Mouse (Mus musculus) megakaryocyte-erythroid progenitor cell, adult 5-6 weeks (primary cell): ENCODE results near the gene Lgr6. TPM values are rescaled to one million over a fixed set of nuclear protein-coding genes. Genes with fewer than 3 reads are reported as not detected.
"Not testable (repeated sequence)": the region's sequence is repeated elsewhere in the genome, so short reads cannot be mapped to it uniquely, and the experiment has no call there.

Experiments used
- ATAC-seq: replicated peaks from 2 replicates; pipeline ENCODE4 v1.8.0; 2016; ENCODE audit warnings: mild to moderate bottlenecking, inconsistent platforms; ENCODE audit not compliant: severe bottlenecking, poor library complexity, low FRiP score, low TSS enrichment
- total RNA-seq, 2 experiments: library from RNA; stranded (forward) in 1 of 2; stranded (reverse) in 1 of 2; fragments of 200-1000, 215-1000 nt in 1 of 2; fragments of >200 nt in 1 of 2; fragmentation: Nextera tagmentation in 1 of 2; gene quantifications; 2 replicates each; pipeline ENCODE4 v1.2.3; 2014 to 2017

Gene Lgr6
- total RNA-seq, 2 experiments from 2014 or later: not detected

DNA sequence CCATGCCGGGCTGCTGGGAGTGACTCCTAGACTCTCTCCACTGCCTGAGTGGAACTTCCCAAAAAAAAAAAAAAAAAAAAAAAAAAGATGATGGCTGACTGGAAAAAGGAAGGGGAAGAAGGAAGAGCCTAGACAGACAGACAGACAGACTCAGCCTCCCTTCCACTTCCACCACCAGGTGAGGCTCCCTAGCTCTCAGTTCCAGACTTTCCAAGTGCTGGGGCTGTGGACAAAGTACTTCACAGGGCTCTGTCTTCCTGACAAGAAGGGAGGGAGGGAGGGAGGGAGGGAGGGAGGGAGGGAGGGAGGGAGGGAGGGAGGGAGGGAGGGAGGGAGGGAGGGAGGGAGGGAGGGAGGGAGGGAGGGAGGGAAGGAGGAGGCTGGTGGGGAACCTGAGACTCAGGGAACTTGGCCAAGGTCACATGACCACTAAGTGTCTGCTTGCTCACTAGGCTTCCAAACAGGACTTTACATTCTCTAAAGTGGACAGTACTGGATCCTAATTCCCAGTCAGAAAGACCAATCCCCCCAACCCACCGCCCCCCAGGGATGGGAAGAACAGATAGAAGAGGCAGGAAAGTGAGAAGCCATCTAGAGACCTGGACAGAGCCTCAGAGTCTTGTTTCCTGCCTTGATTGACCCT is 25.4 kb upstream of the Lgr6 start:
- no peak for ATAC-seq

DNA sequence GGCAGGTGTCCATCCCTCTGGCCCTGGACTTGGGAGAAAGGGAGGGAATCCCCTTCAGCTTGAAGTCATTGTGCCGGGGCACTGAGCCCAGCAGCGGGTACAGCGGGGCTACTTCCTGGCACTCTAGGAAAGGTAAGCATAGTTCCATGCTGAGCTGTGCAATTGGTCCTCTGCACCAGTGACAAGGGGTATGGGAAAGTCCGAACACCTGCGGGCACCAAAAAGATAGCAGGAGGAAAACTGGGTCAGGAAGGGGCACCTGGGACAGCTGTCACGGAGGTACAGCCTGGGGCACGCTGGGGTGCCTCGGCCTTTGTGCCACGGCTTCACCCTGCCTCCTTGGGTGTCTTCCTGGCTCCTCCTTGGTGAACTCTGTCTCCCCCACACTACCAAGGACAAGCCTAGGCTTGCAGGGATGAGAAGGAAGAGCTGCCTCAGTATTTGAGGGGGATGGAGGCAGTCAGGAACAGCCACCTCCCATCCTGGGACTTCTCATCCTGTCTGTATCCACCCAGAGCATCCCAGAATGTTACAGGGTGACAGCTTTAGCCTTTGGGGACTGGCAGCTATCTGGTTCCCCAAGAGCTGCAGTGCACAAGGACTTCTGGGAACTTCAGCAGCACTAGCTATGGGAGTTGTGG is 24.6 kb upstream of the Lgr6 start:
- no peak for ATAC-seq

- ATAC-seq: no peak
Observed at GRCm38 (mm10) chr1:135128986-135129385, 23.9 kb upstream of the Lgr6 start.

DNA sequence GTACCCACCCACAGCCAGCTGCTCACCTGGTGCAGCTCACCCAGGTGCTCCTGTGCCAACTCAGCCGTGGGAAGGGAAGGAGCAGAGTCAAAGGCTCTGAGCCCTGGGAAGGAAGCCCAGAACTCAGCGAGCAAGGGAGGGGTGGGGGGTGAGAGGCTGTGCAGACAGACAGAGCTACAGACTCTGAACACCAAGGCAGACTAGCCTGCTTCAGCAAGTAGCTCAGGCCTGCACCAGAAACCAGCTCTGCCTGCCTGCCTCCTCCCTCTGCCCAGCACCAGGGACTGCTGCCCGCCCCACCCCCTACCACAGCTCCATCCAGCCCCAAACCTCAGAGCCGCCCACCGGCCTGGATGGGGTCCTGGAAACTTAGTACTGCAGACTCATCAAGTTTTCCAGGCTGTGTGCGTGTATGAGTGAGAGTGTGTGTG is 22.9 kb upstream of the Lgr6 start:
- ATAC-seq: no peak

- ATAC-seq: no peak
Observed at GRCm38 (mm10) chr1:135126443-135127027, 21.5 kb upstream of the Lgr6 start.

GRCm38 (mm10) chr1:135125990-135126389 is 20.9 kb upstream of the Lgr6 start:
- ATAC-seq: no peak

DNA sequence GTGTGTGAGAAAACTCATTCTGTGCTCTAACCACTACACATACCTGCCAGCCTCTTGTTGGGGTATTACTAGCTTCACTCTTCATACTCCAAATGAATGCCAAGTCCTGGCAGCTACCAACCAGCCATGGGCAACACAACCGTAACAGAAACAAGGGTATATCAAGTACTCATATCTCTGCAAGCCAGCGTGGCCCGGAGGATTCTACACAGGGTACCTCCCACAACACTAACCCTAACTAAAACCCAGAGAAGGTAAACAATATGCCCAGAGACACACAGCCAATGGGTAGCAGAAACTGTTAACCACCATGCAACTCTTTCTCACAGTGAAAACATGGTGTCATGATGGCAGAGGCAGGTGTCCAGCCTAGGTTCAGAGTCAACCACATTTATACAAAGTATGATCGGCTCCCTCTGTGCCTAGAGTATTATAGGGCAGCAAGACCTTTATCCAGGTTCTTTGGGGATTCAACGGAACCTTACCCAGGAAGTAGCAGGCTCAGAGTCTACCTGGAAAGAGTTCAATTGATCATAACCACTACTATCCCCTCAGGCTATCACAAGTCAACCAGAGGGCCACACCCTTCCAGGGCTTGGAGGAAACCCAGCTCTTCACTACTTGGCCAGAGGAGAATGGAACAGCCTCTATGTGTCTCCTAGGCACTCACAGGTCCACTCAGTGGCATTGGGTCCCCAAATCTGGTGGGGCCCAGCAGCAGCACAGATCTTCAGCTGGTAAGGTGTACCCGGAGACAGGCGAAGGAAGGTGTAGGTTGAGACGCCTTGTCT is 19.7 kb upstream of the Lgr6 start:
- peak; percentile 72 for ATAC-seq

- peak; percentile 86 for ATAC-seq
Observed at GRCm38 (mm10) chr1:135112661-135113060, 7.6 kb upstream of the Lgr6 start.

DNA sequence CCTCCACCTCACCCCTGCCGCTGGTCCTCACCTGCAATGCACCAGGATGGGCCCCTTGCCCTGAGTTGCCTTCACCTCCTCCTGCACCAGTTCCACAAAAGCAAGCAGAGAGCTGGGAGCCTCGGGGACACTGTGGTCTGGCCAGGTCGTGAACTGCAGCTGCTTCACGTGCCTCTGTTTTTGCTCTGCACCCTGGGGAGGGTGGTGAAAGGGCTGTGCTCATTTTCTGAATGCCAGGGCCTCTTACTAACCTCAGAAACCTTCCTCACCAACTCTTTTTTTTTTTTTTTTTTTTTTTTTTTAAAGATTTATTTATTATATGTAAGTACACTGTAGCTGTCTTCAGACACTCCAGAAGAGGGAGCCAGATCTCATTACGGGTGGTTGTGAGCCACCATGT is 6.2 kb upstream of the Lgr6 start:
- not testable (repeated sequence) for ATAC-seq

- peak; percentile 38 for ATAC-seq
Observed at GRCm38 (mm10) chr1:135110075-135110474, 5.0 kb upstream of the Lgr6 start.

DNA sequence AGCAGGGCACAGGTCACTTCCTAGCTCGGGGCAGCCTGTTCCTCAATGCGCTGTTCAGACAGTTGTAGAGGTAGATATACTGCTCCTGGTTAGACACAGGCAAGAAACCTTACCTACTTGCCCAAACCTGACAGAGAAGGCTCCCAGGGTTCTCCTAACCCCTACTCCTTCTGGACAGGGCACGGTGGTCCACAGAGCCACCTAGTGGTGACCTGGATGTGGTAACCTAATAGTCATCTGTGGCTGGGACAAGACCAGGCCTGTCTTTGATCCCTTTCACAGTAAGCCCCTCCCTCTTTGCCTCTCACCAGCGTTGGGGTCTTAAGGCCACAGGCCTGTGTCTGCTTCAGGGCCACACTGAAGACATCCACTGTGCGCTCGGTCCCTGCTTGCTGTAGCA is 3.5 kb upstream of the Lgr6 start:
- ATAC-seq: no peak

- peak; percentile 60 for ATAC-seq
Observed at GRCm38 (mm10) chr1:135105951-135106350, 875 bp upstream of the Lgr6 start.

DNA sequence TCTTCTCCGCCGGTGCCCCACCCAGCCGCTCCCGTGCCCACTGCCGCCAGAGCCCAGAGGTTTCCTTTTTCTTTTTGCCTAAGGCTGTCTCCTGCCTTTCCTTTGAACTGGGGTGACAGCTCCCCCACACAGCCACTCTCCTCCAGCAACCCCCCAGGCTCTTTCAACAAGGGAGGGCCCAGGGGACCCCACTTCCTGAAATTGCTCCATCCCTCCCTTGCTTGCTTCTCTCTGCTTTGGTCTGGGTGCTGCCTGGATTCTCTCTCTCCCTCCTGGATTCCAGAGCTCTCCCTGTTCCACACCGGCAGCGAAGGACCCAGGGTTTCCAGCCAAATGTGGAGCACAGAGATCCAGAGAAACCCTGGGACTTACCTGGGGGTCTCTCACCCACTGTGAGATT is 4.7 kb downstream of the Lgr6 start:
- no peak for ATAC-seq

DNA sequence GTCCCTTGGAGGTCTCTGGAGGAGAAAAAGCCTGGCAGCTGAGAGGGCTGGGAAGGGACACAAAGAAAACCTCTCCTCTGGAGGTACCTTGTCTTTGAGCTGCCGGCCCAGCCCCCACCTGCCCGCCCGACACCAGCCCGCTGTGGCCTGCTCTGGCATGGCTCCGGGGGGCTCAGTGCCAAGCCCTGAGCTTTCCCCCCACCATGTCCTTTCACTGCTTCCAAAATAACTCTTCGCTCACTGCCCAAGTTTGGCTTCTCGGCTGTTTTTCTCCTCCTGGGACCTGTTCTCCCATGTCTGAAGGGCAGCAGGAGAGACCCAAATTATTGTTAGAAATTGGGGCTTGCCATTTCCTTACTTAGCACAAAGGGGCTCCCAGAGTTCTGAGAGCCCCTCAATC is 6.6 kb downstream of the Lgr6 start:
- ATAC-seq: no peak

- ATAC-seq: no peak
Observed at GRCm38 (mm10) chr1:135097441-135097840, 7.6 kb downstream of the Lgr6 start.

GRCm38 (mm10) chr1:135096312-135096711 is 8.8 kb downstream of the Lgr6 start:
- ATAC-seq: no peak

- peak; percentile 85 for ATAC-seq
Observed at GRCm38 (mm10) chr1:135095189-135095588, 9.9 kb downstream of the Lgr6 start.

- peak; percentile 44; the same call in 1 of the 2 replicates for ATAC-seq
Observed at GRCm38 (mm10) chr1:135094723-135095122, 10.4 kb downstream of the Lgr6 start.

DNA sequence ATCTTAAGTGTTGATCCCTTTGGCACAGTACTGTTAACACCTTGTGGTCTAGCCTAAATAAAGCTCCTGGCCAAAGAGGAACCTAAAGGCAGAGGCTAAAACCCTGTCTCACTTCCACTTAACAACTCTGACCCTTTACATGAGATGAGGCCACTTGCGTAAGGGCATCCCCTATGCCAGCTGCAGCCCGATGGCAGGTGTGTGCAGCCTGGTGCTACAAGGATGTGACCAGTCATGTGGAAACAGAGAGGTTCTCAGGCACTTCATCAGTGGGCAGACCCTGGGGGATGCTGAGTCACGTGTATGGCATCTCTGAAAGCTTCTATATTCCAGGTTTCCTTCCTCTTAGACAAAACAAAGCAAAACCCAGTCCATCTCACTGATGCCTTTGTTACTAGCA is 14.2 kb downstream of the Lgr6 start:
- ATAC-seq: no peak

DNA sequence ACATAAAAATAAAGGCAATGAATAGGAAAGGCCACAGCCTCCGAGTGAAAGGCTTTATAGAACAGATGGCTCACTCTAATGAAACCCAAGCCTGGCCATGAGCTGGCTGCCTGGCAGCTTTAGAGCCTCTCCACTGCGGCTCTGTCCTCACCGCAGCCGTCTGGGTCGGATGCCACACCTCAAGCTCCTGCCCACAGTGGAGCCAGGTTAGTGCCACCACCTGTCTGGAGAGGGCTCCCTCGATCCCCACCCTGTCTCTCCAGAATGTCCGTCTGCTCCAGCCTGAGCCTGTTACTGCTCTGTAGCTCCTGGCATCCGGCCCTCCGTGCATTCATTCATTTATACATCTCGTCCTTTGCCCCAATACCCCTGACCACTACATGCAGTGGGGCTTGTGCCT is 15.4 kb downstream of the Lgr6 start:
- ATAC-seq: no peak
